Mouse (Mus musculus) left cerebral cortex, postnatal 36 days (tissue): Measurements from ENCODE around the gene Mat2b. TPM values are rescaled to one million over a fixed set of nuclear protein-coding genes. Genes with fewer than 3 reads are reported as not detected.

ENCODE experiments used
- DNase-seq, 2 experiments: peaks; one replicate each; pipeline ENCODE4 v3.0.0; 2021 to 2022; ENCODE audit warnings: low spot score in 2 of 2, mixed read lengths in 1 of 2
- intact Hi-C: fragments of 180-260 bp; cut with DNase I; formaldehyde crosslinking; loops from one replicate; pipeline ENCODE4 v1.15.1; 2025
- total RNA-seq, 2 experiments: library from RNA; stranded (reverse); gene quantifications; 2 replicates each; pipeline ENCODE4 v1.2.3; 2021

The Mat2b gene
- total RNA-seq, 2 experiments from 2014 or later: 160 to 179 TPM

GRCm38 (mm10) chr11:40677169-40677568 lies 17.8 kb downstream of the Mat2b start:
- DNase-seq: no peak
- intact Hi-C loops: no loop called here

DNA sequence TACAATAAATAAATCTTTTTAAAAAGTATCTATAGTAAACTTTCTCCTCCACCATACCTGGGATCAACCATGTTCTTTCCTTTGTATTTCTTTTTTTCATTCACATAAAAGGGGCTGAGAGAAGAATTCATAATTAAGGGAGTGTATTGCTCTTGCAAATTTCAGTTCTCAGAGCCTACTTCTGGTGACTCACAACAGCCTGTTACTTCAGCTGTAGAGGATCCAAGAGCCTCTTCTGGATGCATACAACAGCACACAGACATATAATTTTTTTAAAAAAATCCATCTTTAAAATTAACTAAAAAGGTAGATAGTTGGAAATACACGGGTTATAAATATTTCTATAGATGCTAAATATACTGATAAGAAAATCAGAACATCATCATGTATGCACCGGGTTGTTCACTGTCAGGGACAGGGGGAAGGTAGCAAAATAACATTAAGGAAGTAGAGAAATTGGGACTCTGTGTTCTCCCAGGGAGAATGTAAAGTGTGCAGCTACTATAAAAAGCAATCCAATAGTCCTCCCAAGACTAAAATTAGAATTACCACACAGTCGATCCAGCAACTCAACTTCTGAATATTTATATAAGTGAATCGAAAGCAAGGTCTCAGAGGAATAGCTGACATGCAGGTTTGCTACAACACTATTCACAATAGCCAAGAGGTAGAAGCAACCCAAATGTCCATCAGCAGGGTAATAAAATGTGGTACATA lies 19.8 kb downstream of the Mat2b start:
- DNase-seq: no peak
- intact Hi-C loops: no loop called here

DNA sequence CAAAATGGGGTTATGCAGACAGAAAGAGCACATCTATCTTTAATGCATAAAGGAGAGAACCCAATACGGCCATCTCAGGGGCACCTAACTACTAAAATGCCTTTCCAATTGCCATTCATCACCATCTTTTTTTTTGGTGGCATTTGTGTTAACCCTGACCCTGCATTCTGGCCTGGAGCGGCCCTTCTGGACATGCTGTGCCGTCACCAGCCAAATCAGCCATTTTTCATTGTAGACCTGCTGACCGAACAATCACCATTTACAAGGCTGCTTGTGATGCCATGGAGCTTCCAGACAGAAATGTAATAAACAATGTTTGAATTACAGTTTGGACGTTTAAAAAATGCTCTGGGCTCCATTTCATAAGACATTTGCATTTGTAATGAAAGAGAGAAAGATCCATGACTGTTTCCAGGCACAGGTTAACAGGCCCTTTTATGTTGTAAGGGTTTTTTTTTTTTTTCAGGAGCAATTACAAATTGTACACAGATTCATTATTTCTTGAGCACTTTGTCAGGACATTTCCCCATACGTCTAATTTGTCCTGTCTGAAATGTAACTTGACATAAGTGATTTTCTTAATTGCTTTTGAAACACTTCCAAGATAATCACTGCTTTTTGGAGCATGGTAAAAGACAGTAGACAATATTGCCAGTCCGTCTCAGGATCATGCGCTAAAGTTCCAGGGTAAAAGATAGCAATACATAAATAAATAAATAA lies 45.1 kb downstream of the Mat2b start:
- no peak for DNase-seq
- intact Hi-C loops: no loop called here

DNA sequence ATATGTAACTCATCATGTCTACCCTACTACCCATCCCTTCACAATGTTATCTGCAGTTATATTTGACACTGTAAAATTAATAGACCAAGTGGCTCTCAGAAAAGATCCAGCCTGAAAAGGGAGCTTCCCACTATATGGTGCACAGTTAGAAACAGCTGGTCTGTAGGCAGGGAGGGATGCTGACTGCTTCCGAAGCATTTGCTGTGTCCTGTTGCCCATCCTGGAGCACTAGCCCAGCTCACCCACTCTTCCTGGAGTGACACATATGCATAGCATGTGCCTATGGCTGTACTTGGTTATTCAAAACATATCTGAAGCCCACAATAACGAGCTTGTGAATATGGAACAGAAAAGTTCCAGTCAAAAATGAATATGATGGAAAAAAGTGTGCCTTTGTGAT lies 47.8 kb downstream of the Mat2b start:
- intact Hi-C loops: no loop called here
- peak; percentile 14 to 36 for DNase-seq

Other genes starting within 250 kb of the Mat2b start
- under 1 TPM; 0.74 to 0.82 TPM for gene Hmmr, start 38.2 kb upstream of the Mat2b start, total RNA-seq
- gene Nudcd2, start 38.5 kb upstream of the Mat2b start, total RNA-seq: 10 to 100 TPM; 18.1 to 21.3 TPM
- 10 to 100 TPM; 61.7 to 70.4 TPM for gene Ccng1, start 60.1 kb upstream of the Mat2b start, total RNA-seq